Mouse (Mus musculus) heart, embryonic 13.5 days (tissue): ENCODE results near the gene Wtap. TPM values are rescaled to one million over a fixed set of nuclear protein-coding genes. Genes with fewer than 3 reads are reported as not detected.
"Not testable (repeated sequence)": the region's sequence is repeated elsewhere in the genome, so short reads cannot be mapped to it uniquely, and the experiment has no call there.

ENCODE experiments used
- ATAC-seq: fragments of 200-750 bp; cut with Nextera tagmentation; 2 replicates; pipeline ENCODE4 v1.8.0; 2017; ENCODE audit warnings: moderate TSS enrichment; ENCODE audit not compliant: insufficient number of reproducible peaks, low FRiP score, low TSS enrichment; ENCODE audit errors: extremely low read depth
- H3K27ac ChIP-seq: fragments of 300-500 bp; sonication (generic); replicated peaks from 2 replicates; pipeline ENCODE4 v1.5.1; 2015; ENCODE audit warnings: moderate library complexity, mild to moderate bottlenecking, inconsistent platforms
- H3K27me3 ChIP-seq: fragments of 300-500 bp; sonication (generic); replicated peaks from 2 replicates; pipeline ENCODE4 v1.6.1; 2015; ENCODE audit warnings: mild to moderate bottlenecking, inconsistent platforms
- H3K36me3 ChIP-seq: fragments of 300-500 bp; sonication (generic); 2 replicates; pipeline ENCODE4 v1.6.1; 2015; ENCODE audit warnings: mild to moderate bottlenecking, inconsistent platforms
- H3K4me1 ChIP-seq: fragments of 300-500 bp; sonication (generic); 2 replicates; pipeline ENCODE4 v1.6.1; 2015; ENCODE audit warnings: inconsistent platforms
- H3K4me2 ChIP-seq: fragments of 300-500 bp; sonication (generic); 2 replicates; pipeline ENCODE4 v1.6.1; 2015; ENCODE audit warnings: inconsistent platforms, mild to moderate bottlenecking, moderate library complexity
- H3K4me3 ChIP-seq: fragments of 300-500 bp; sonication (generic); 2 replicates; pipeline ENCODE4 v1.5.1; 2015; ENCODE audit warnings: moderate library complexity, mild to moderate bottlenecking, inconsistent platforms
- H3K9ac ChIP-seq: fragments of 300-500 bp; sonication (generic); 2 replicates; pipeline ENCODE4 v1.6.1; 2015; ENCODE audit warnings: inconsistent platforms, mild to moderate bottlenecking, moderate library complexity
- H3K9me3 ChIP-seq: fragments of 300-500 bp; sonication (generic); 2 replicates; pipeline ENCODE4 v1.6.1; 2016; ENCODE audit warnings: inconsistent platforms
- WGBS: fragments of 180-500 bp; shearing (Covaris S2); methylation state at CpG from one replicate; pipeline ENCODE4 v1.1.7; 2015; ENCODE audit warnings: mixed read lengths; 5-methylcytosine and 5-hydroxymethylcytosine counted together
- polyA plus RNA-seq: library from polyadenylated mRNA; unstranded; fragments of >200 nt; fragmentation: Nextera tagmentation; extraction: Ambion mirVana; gene quantifications from 2 replicates; pipeline ENCODE4 v1.2.1, GENCODE M21; 2015

The Wtap gene
- polyA plus RNA-seq, 1 experiment from 2014 or later: 80.5 TPM

GRCm38 (mm10) chr17:12996345-12996744, 2.4 kb upstream of the Wtap start:
- no peak for ATAC-seq
- Histone ChIP-seq H3K27ac (no peak overlapping the region), H3K9ac (no peak overlapping the region), H3K27me3 (no peaks in the 10 kb centered on the region), H3K4me1 (peaks cover 5% of the 10 kb centered on the region; the same call in 1 of the 2 replicates), H3K4me2 (no peak overlapping the region), H3K9me3 (no peaks in the 10 kb centered on the region), H3K36me3 (no peaks in the 10 kb centered on the region), H3K4me3 (no peak overlapping the region)
- WGBS: 28% methylated on average over 3 of the region's 3 CpGs

GRCm38 (mm10) chr17:12992470-12992991, 1.4 kb downstream of the Wtap start:
- ATAC-seq: peak; percentile 83
- H3K27me3 ChIP-seq: no peaks in the 10 kb centered on the region
- peaks cover 23% of the 10 kb centered on the region for H3K4me1 ChIP-seq
- WGBS: under 1% methylated on average over 51 of the region's 51 CpGs
- peak overlapping the region; percentile 100 for H3K9ac ChIP-seq
- peaks cover 8% of the 10 kb centered on the region for H3K36me3 ChIP-seq
- no peaks in the 10 kb centered on the region for H3K9me3 ChIP-seq
- peak overlapping the region; percentile 99 for H3K4me3 ChIP-seq
- peak overlapping the region; percentile 100 for H3K27ac ChIP-seq
- peak overlapping the region; percentile 95 for H3K4me2 ChIP-seq

- Histone ChIP-seq H3K4me3 (peak overlapping the region; percentile 99), H3K27me3 (no peaks in the 10 kb centered on the region), H3K9ac (peak overlapping the region; percentile 100), H3K4me2 (peak overlapping the region; percentile 95), H3K9me3 (no peaks in the 10 kb centered on the region), H3K36me3 (peaks cover 8% of the 10 kb centered on the region), H3K27ac (peak overlapping the region; percentile 100), H3K4me1 (peaks cover 23% of the 10 kb centered on the region)
- WGBS: under 1% methylated on average over 70 of the region's 84 CpGs
- peak; percentile 93 for ATAC-seq
These were observed 2.2 kb downstream of the Wtap start for GRCm38 (mm10) chr17:12991635-12992358.

- ATAC-seq: no peak
- H3K9me3 ChIP-seq: no peaks in the 10 kb centered on the region
- peak overlapping the region; percentile 100 for H3K27ac ChIP-seq
- H3K4me2 ChIP-seq: peak overlapping the region; percentile 95
- no peaks in the 10 kb centered on the region for H3K27me3 ChIP-seq
- H3K9ac ChIP-seq: peak overlapping the region; percentile 100
- 3% methylated on average over 12 of the region's 12 CpGs for WGBS
- H3K4me3 ChIP-seq: peak overlapping the region; percentile 99
- peaks cover 23% of the 10 kb centered on the region for H3K4me1 ChIP-seq
- H3K36me3 ChIP-seq: peaks cover 8% of the 10 kb centered on the region
These were observed 2.8 kb downstream of the Wtap start for GRCm38 (mm10) chr17:12991194-12991634.

- H3K27ac ChIP-seq: peak overlapping the region; percentile 100
- no peaks in the 10 kb centered on the region for H3K9me3 ChIP-seq
- no peaks in the 10 kb centered on the region for H3K27me3 ChIP-seq
- WGBS: 42% methylated on average over 8 of the region's 8 CpGs
- H3K4me1 ChIP-seq: peaks cover 23% of the 10 kb centered on the region
- no peak for ATAC-seq
- H3K9ac ChIP-seq: peak overlapping the region; percentile 100
- peak overlapping the region; percentile 99 for H3K4me3 ChIP-seq
- peaks cover 14% of the 10 kb centered on the region for H3K36me3 ChIP-seq
- peak overlapping the region; percentile 95 for H3K4me2 ChIP-seq
These were observed 3.3 kb downstream of the Wtap start for GRCm38 (mm10) chr17:12990567-12991145.

GRCm38 (mm10) chr17:12988096-12988495, 5.9 kb downstream of the Wtap start:
- not testable (repeated sequence) for H3K4me3 ChIP-seq, H3K9ac ChIP-seq, H3K27me3 ChIP-seq, H3K4me2 ChIP-seq, ATAC-seq, H3K9me3 ChIP-seq, H3K27ac ChIP-seq
- WGBS: 90% methylated on average over 8 of the region's 8 CpGs
- peaks cover 19% of the 10 kb centered on the region for H3K4me1 ChIP-seq
- peaks cover 37% of the 10 kb centered on the region for H3K36me3 ChIP-seq

- Histone ChIP-seq H3K4me2 (no peak overlapping the region), H3K36me3 (peaks cover 74% of the 10 kb centered on the region), H3K27ac (no peak overlapping the region), H3K9me3 (no peaks in the 10 kb centered on the region), H3K4me1 (peaks cover 3% of the 10 kb centered on the region), H3K27me3 (no peaks in the 10 kb centered on the region), H3K9ac (no peak overlapping the region), H3K4me3 (no peak overlapping the region)
- 66% methylated on average over 2 of the region's 2 CpGs for WGBS
- ATAC-seq: no peak
These were observed 10.0 kb downstream of the Wtap start for GRCm38 (mm10) chr17:12983988-12984387.

- no peak overlapping the region for H3K4me3 ChIP-seq
- no peaks in the 10 kb centered on the region for H3K9me3 ChIP-seq
- peaks cover 81% of the 10 kb centered on the region for H3K36me3 ChIP-seq
- 96% methylated on average over 1 of the region's 1 CpGs for WGBS
- ATAC-seq: no peak
- no peak overlapping the region for H3K9ac ChIP-seq
- H3K27me3 ChIP-seq: no peaks in the 10 kb centered on the region
- no peak overlapping the region for H3K27ac ChIP-seq
- H3K4me2 ChIP-seq: no peak overlapping the region
- no peaks in the 10 kb centered on the region for H3K4me1 ChIP-seq
These were observed 15.4 kb downstream of the Wtap start for GRCm38 (mm10) chr17:12978546-12978945.

GRCm38 (mm10) chr17:12973851-12974250, 20.1 kb downstream of the Wtap start:
- no peak for ATAC-seq
- Histone ChIP-seq H3K9ac (no peak overlapping the region), H3K9me3 (no peaks in the 10 kb centered on the region), H3K4me1 (no peaks in the 10 kb centered on the region), H3K4me2 (no peak overlapping the region), H3K27ac (no peak overlapping the region), H3K27me3 (no peaks in the 10 kb centered on the region), H3K4me3 (no peak overlapping the region), H3K36me3 (peaks cover 73% of the 10 kb centered on the region)
- 79% methylated on average over 2 of the region's 2 CpGs for WGBS

GRCm38 (mm10) chr17:12967173-12967572, 26.8 kb downstream of the Wtap start:
- Histone ChIP-seq H3K27me3 (no peaks in the 10 kb centered on the region), H3K9ac (no peak overlapping the region), H3K27ac (no peak overlapping the region), H3K4me1 (no peaks in the 10 kb centered on the region), H3K9me3 (no peaks in the 10 kb centered on the region), H3K4me3 (no peak overlapping the region), H3K4me2 (no peak overlapping the region), H3K36me3 (peaks cover 62% of the 10 kb centered on the region)
- ATAC-seq: no peak
- 83% methylated on average over 2 of the region's 2 CpGs for WGBS

GRCm38 (mm10) chr17:12963476-12963875, 30.5 kb downstream of the Wtap start:
- H3K36me3 ChIP-seq: peaks cover 35% of the 10 kb centered on the region

More at GRCm38 (mm10) chr17:12963476-12963875, 30.5 kb downstream of the Wtap start:
- Histone ChIP-seq H3K9ac (no peak overlapping the region), H3K4me1 (peaks cover 6% of the 10 kb centered on the region), H3K27me3 (no peaks in the 10 kb centered on the region), H3K27ac (no peak overlapping the region), H3K4me3 (no peak overlapping the region), H3K4me2 (no peak overlapping the region), H3K9me3 (no peaks in the 10 kb centered on the region)
- 80% methylated on average over 3 of the region's 3 CpGs for WGBS
- no peak for ATAC-seq
